ENCODE assay signal across 20 mouse cellular contexts in genomic region chr2:13060426-13061170, GRCm38 (mm10). TPM values are rescaled to one million over a fixed set of nuclear protein-coding genes. Genes with fewer than 3 reads are reported as not detected.
DNase-seq lines count a peak whose midpoint lies in the region; ATAC-seq and TF ChIP-seq lines count a peak whose summit lies in the region.
"Had no signal": no experiment of that assay in that cellular context is flagged by ENCODE, and none has a peak within 500 bp of the region (broad histone marks: within the 10 kb centered on the region; RNA-seq: fewer than 3 reads in every experiment).

No protein-coding gene starts in this region.

- peak overlapping the region; percentile 40; the same call in 1 of the 2 replicates for H3K27ac ChIP-seq in left cerebral cortex, adult 2 months
- H3K27ac ChIP-seq in midbrain, embryonic 11.5 days (ENCODE audit: low read depth, low read length): no peak overlapping the region
- no peak overlapping the region for H3K27ac ChIP-seq in intestine, embryonic 15.5 days
- H3K27ac ChIP-seq: kidney, embryonic 15.5 days; limb, embryonic 12.5 days; liver, embryonic 13.5 days had no signal

- no peak for TF ChIP-seq CTCF in left cerebral cortex, adult 2 months (IDR thresholded peaks at IDR 0.05)

- no peaks in the 10 kb centered on the region for H3K4me1 ChIP-seq in midbrain, embryonic 11.5 days (ENCODE audit: control insufficient read depth, insufficient read depth, low read length)
- no peaks in the 10 kb centered on the region for H3K4me1 ChIP-seq in intestine, embryonic 15.5 days (replicated peaks)
- H3K4me1 ChIP-seq: kidney, embryonic 15.5 days; limb, embryonic 12.5 days; liver, embryonic 13.5 days had no signal

- intact Hi-C loops in left cerebral cortex, adult 2 months (cut with DNase I): loop anchor here (1.0 to 5.0 kb wide), 7 partner anchors 43 to 353 kb away; partner anchors contain the start of gene C1ql3

- 84% methylated on average over 5 of the region's 5 CpGs for WGBS in midbrain, embryonic 11.5 days
- 87% methylated on average over 5 of the region's 5 CpGs for WGBS in intestine, embryonic 15.5 days

- peak; percentile 98 for ATAC-seq in frontal cortex, adult (ENCODE audit: low TSS enrichment)
- ATAC-seq in midbrain, embryonic 11.5 days (ENCODE audit: low FRiP score): no peak
- ATAC-seq in intestine, embryonic 15.5 days: no peak
- ATAC-seq: hindbrain, embryonic 16.5 days; intestine, postnatal 0 days had no signal

- H3K9me3 ChIP-seq in midbrain, embryonic 11.5 days (ENCODE audit: control insufficient read depth, low read length): no peaks in the 10 kb centered on the region
- no peaks in the 10 kb centered on the region for H3K9me3 ChIP-seq in intestine, embryonic 15.5 days
- H3K9me3 ChIP-seq: kidney, embryonic 15.5 days; limb, embryonic 12.5 days; liver, embryonic 13.5 days had no signal

- H3K9ac ChIP-seq in midbrain, embryonic 11.5 days (ENCODE audit: low read length): no peak overlapping the region
- H3K9ac ChIP-seq in intestine, embryonic 15.5 days: no peak overlapping the region
- H3K9ac ChIP-seq: kidney, embryonic 15.5 days; limb, embryonic 12.5 days; liver, embryonic 13.5 days; lung, embryonic 14.5 days had no signal

- H3K27me3 ChIP-seq in midbrain, embryonic 11.5 days (ENCODE audit: control insufficient read depth, insufficient read depth, low read length): no peaks in the 10 kb centered on the region
- H3K27me3 ChIP-seq in intestine, embryonic 15.5 days (replicated peaks): no peaks in the 10 kb centered on the region
- H3K27me3 ChIP-seq: kidney, embryonic 15.5 days; limb, embryonic 12.5 days; liver, embryonic 13.5 days had no signal

- DNase-seq in brain, adult 2 months (ENCODE audit: low read depth, low spot score): peak; percentile 87
- peak; percentile 16 to 46 for DNase-seq in left cerebral cortex, adult 2 months (ENCODE audit: extremely low spot score in 1 of 2, low spot score in 2 of 2)
- peak; percentile 26 to 47 for DNase-seq in right cerebral cortex, postnatal 10 days (ENCODE audit: low spot score in 2 of 2)
- DNase-seq in midbrain, embryonic 11.5 days (ENCODE audit: low spot score, missing footprints): no peak
- DNase-seq in embryo, embryonic 10 days (ENCODE audit: low spot score): no peak
- DNase-seq: adrenal gland, postnatal 10 days; cerebellum, adult 18-20 months; cerebellum, postnatal 36 days; kidney, postnatal 4 days; liver, embryonic 13.5 days; lung, embryonic 14.5 days; lung, postnatal 36 days; retina, postnatal 1 day had no signal

- H3K4me2 ChIP-seq in midbrain, embryonic 11.5 days: no peak overlapping the region
- no peak overlapping the region for H3K4me2 ChIP-seq in intestine, embryonic 15.5 days (replicated peaks)
- H3K4me2 ChIP-seq: kidney, embryonic 15.5 days; limb, embryonic 12.5 days; liver, embryonic 13.5 days; lung, embryonic 14.5 days had no signal

- H3K4me3 ChIP-seq in left cerebral cortex, adult 2 months: no peak overlapping the region
- no peak overlapping the region for H3K4me3 ChIP-seq in midbrain, embryonic 11.5 days (ENCODE audit: low read depth, low read length)
- H3K4me3 ChIP-seq in intestine, embryonic 15.5 days (replicated peaks): no peak overlapping the region
- H3K4me3 ChIP-seq: kidney, embryonic 15.5 days; limb, embryonic 12.5 days; liver, embryonic 13.5 days had no signal

- no peaks in the 10 kb centered on the region for H3K36me3 ChIP-seq in midbrain, embryonic 11.5 days (ENCODE audit: control insufficient read depth, insufficient read depth, low read length)
- H3K36me3 ChIP-seq in intestine, embryonic 15.5 days: no peaks in the 10 kb centered on the region
- H3K36me3 ChIP-seq: kidney, embryonic 15.5 days; limb, embryonic 12.5 days; liver, embryonic 13.5 days had no signal

RNA-seq across cellular contexts. Expression of gene C1ql3, which starts 49.0 kb away (rescaled TPM):
- 100 to 1,000 TPM; 112 to 137 TPM for total RNA-seq in left cerebral cortex, adult 2 months (2021)
- polyA plus RNA-seq in midbrain, embryonic 11.5 days (2014; fragmentation: Nextera tagmentation; extraction: Ambion mirVana): 0.92 and 1.2 TPM in 2 replicates
- 0.29 and 0.30 TPM in 2 replicates for polyA plus RNA-seq in intestine, embryonic 15.5 days (2015; fragmentation: Nextera tagmentation; extraction: Ambion mirVana)
- total RNA-seq: megakaryocyte-erythroid progenitor cell, adult 5-6 weeks had no signal
- polyA plus RNA-seq: lung, embryonic 14.5 days had no signal

Comparison
In these comparisons a context has a peak if more than half of its experiments do, and no peak if none do; other contexts are left out.
1. DNase-seq: peak in brain, adult 2 months (single experiment), left cerebral cortex, adult 2 months (2 of 2) and right cerebral cortex, postnatal 10 days (2 of 2); none in midbrain, embryonic 11.5 days (single experiment) and embryo, embryonic 10 days (single experiment).